In genomic region chr12:33954931-33955565, GRCm38 (mm10) we compare ENCODE assay signal across 26 mouse cellular contexts. TPM values are rescaled to one million over a fixed set of nuclear protein-coding genes. Genes with fewer than 3 reads are reported as not detected.
DNase-seq lines count a peak whose midpoint lies in the region; ATAC-seq and TF ChIP-seq lines count a peak whose summit lies in the region.
"Had no signal": no experiment of that assay in that cellular context is flagged by ENCODE, and none has a peak within 500 bp of the region (broad histone marks: within the 10 kb centered on the region; RNA-seq: fewer than 3 reads in every experiment).

No protein-coding gene starts in this region.

- no peak overlapping the region for H3K27ac ChIP-seq in forebrain, embryonic 14.5 days (ENCODE audit: low read depth, low read length)
- no peak overlapping the region for H3K27ac ChIP-seq in forebrain, embryonic 10.5 days
- H3K27ac ChIP-seq in midbrain, embryonic 10.5 days (replicated peaks) = no peak overlapping the region
- no peak overlapping the region for H3K27ac ChIP-seq in midbrain, postnatal 0 days (ENCODE audit: low read depth, low read length)
- H3K27ac ChIP-seq in embryonic facial prominence, embryonic 12.5 days = no peak overlapping the region
- H3K27ac ChIP-seq in limb, embryonic 14.5 days (replicated peaks; ENCODE audit: low read depth, low read length) = no peak overlapping the region
- H3K27ac ChIP-seq: kidney, postnatal 0 days; liver, embryonic 15.5 days; neural tube, embryonic 12.5 days had no signal

- TF ChIP-seq POLR2A in limb, embryonic 14.5 days (IDR thresholded peaks at IDR 0.05; ENCODE audit: borderline replicate concordance, extremely low read depth, insufficient read depth, insufficient read length) = no peak

- no peaks in the 10 kb centered on the region for H3K9me3 ChIP-seq in forebrain, embryonic 14.5 days (replicated peaks; ENCODE audit: control insufficient read depth, low read length)
- no peaks in the 10 kb centered on the region for H3K9me3 ChIP-seq in forebrain, embryonic 10.5 days
- no peaks in the 10 kb centered on the region for H3K9me3 ChIP-seq in midbrain, embryonic 10.5 days (replicated peaks)
- H3K9me3 ChIP-seq in midbrain, postnatal 0 days (ENCODE audit: low read length) = no peaks in the 10 kb centered on the region
- no peaks in the 10 kb centered on the region for H3K9me3 ChIP-seq in embryonic facial prominence, embryonic 12.5 days
- H3K9me3 ChIP-seq in limb, embryonic 14.5 days (ENCODE audit: control insufficient read depth, low read length) = no peaks in the 10 kb centered on the region
- H3K9me3 ChIP-seq: liver, embryonic 15.5 days; neural tube, embryonic 12.5 days had no signal

- DNase-seq in forebrain, embryonic 14.5 days (ENCODE audit: low spot score) = peak; percentile 4
- DNase-seq in forebrain, embryonic 10.5 days (ENCODE audit: extremely low spot score, low spot score) = no peak
- peak; percentile 23 for DNase-seq in midbrain, embryonic 10.5 days (ENCODE audit: low spot score)
- DNase-seq in midbrain, postnatal 0 days (ENCODE audit: low spot score) = no peak
- no peak for DNase-seq in limb, embryonic 14.5 days (ENCODE audit: low spot score)
- DNase-seq in thymus, adult 18-20 months = no peak
- DNase-seq: cerebellum, adult 11-12 months; gastrocnemius, adult 2 months; left cerebral cortex, postnatal 4 days; right cerebral cortex, postnatal 14 days; spleen, adult 18-20 months; thymus, postnatal 36 days had no signal

- TF ChIP-seq CTCF in midbrain, postnatal 0 days (IDR thresholded peaks at IDR 0.05) = no peak

- peaks cover 70% of the 10 kb centered on the region for H3K27me3 ChIP-seq in forebrain, embryonic 14.5 days (replicated peaks; ENCODE audit: control insufficient read depth, insufficient read depth, low read length)
- peaks cover 81% of the 10 kb centered on the region for H3K27me3 ChIP-seq in forebrain, embryonic 10.5 days (ENCODE audit: poor library complexity, severe bottlenecking)
- peaks cover 75% of the 10 kb centered on the region for H3K27me3 ChIP-seq in midbrain, embryonic 10.5 days (ENCODE audit: low read depth, poor library complexity, severe bottlenecking)
- H3K27me3 ChIP-seq in midbrain, postnatal 0 days (ENCODE audit: insufficient read depth, low read length) = peaks cover 46% of the 10 kb centered on the region
- 0 out of 2 replicates have a peak, but pooled peaks cover 5% of the 10 kb centered on the region for H3K27me3 ChIP-seq in embryonic facial prominence, embryonic 12.5 days
- no peaks in the 10 kb centered on the region; the same call in 1 of the 2 replicates for H3K27me3 ChIP-seq in limb, embryonic 14.5 days (ENCODE audit: control insufficient read depth, insufficient read depth, low read length)

- no peak overlapping the region for H3K9ac ChIP-seq in forebrain, embryonic 14.5 days (ENCODE audit: low read length)
- no peak overlapping the region for H3K9ac ChIP-seq in midbrain, postnatal 0 days (replicated peaks; ENCODE audit: low read length, poor library complexity, severe bottlenecking)
- no peak overlapping the region; the same call in 1 of the 2 replicates for H3K9ac ChIP-seq in embryonic facial prominence, embryonic 12.5 days
- H3K9ac ChIP-seq in limb, embryonic 14.5 days (ENCODE audit: low read depth, low read length, severe bottlenecking) = no peak overlapping the region
- H3K9ac ChIP-seq: liver, embryonic 15.5 days; neural tube, embryonic 12.5 days had no signal

- H3K4me3 ChIP-seq in forebrain, embryonic 14.5 days (ENCODE audit: low read depth, low read length) = no peak overlapping the region
- H3K4me3 ChIP-seq in forebrain, embryonic 10.5 days = no peak overlapping the region
- no peak overlapping the region for H3K4me3 ChIP-seq in midbrain, embryonic 10.5 days
- H3K4me3 ChIP-seq in midbrain, postnatal 0 days (ENCODE audit: low read depth, low read length) = no peak overlapping the region
- H3K4me3 ChIP-seq in embryonic facial prominence, embryonic 12.5 days = peak overlapping the region; percentile 93; the same call in 1 of the 2 replicates
- no peak overlapping the region; the same call in 1 of the 2 replicates for H3K4me3 ChIP-seq in limb, embryonic 14.5 days (replicated peaks; ENCODE audit: low read length)
- H3K4me3 ChIP-seq: liver, embryonic 15.5 days had no signal

- no peaks in the 10 kb centered on the region for H3K36me3 ChIP-seq in forebrain, embryonic 14.5 days (ENCODE audit: control insufficient read depth, insufficient read depth, low read length)
- H3K36me3 ChIP-seq in forebrain, embryonic 10.5 days (replicated peaks) = no peaks in the 10 kb centered on the region
- no peaks in the 10 kb centered on the region for H3K36me3 ChIP-seq in midbrain, embryonic 10.5 days
- no peaks in the 10 kb centered on the region for H3K36me3 ChIP-seq in midbrain, postnatal 0 days (ENCODE audit: insufficient read depth, low read length)
- no peaks in the 10 kb centered on the region for H3K36me3 ChIP-seq in embryonic facial prominence, embryonic 12.5 days
- H3K36me3 ChIP-seq in limb, embryonic 14.5 days (ENCODE audit: control insufficient read depth, insufficient read depth, low read length) = peaks cover 4% of the 10 kb centered on the region; the same call in 1 of the 2 replicates
- H3K36me3 ChIP-seq: G1E; liver, embryonic 15.5 days; neural tube, embryonic 12.5 days had no signal

- no peak overlapping the region for H3K4me2 ChIP-seq in forebrain, embryonic 14.5 days (ENCODE audit: low read length)
- no peak overlapping the region for H3K4me2 ChIP-seq in midbrain, postnatal 0 days (ENCODE audit: low read depth, low read length, poor library complexity, severe bottlenecking)
- H3K4me2 ChIP-seq in embryonic facial prominence, embryonic 12.5 days (replicated peaks) = peak overlapping the region; percentile 63
- H3K4me2 ChIP-seq in limb, embryonic 14.5 days (replicated peaks; ENCODE audit: low read depth, low read length, severe bottlenecking) = peak overlapping the region; percentile 72; the same call in 1 of the 2 replicates
- H3K4me2 ChIP-seq: liver, embryonic 15.5 days had no signal

- peaks cover 5% of the 10 kb centered on the region; the same call in 1 of the 2 replicates for H3K4me1 ChIP-seq in forebrain, embryonic 14.5 days (ENCODE audit: control insufficient read depth, insufficient read depth, low read length)
- peaks cover 31% of the 10 kb centered on the region for H3K4me1 ChIP-seq in forebrain, embryonic 10.5 days
- H3K4me1 ChIP-seq in midbrain, embryonic 10.5 days = peaks cover 35% of the 10 kb centered on the region
- H3K4me1 ChIP-seq in midbrain, postnatal 0 days (ENCODE audit: insufficient read depth, low read length) = no peaks in the 10 kb centered on the region
- H3K4me1 ChIP-seq in embryonic facial prominence, embryonic 12.5 days = peaks cover 4% of the 10 kb centered on the region; the same call in 1 of the 2 replicates
- H3K4me1 ChIP-seq in limb, embryonic 14.5 days (ENCODE audit: control insufficient read depth, insufficient read depth, low read length) = peaks cover 4% of the 10 kb centered on the region; the same call in 1 of the 2 replicates

- WGBS in forebrain, embryonic 14.5 days = 6% methylated on average over 8 of the region's 8 CpGs
- WGBS in forebrain, embryonic 10.5 days = 8% methylated on average over 8 of the region's 8 CpGs
- WGBS in midbrain, embryonic 10.5 days = 4% methylated on average over 8 of the region's 8 CpGs
- 13% methylated on average over 8 of the region's 8 CpGs for WGBS in midbrain, postnatal 0 days
- 18% methylated on average over 8 of the region's 8 CpGs for WGBS in embryonic facial prominence, embryonic 12.5 days
- WGBS in limb, embryonic 14.5 days = 32% methylated on average over 8 of the region's 8 CpGs

- no peak for ATAC-seq in forebrain, embryonic 14.5 days
- no peak for ATAC-seq in midbrain, postnatal 0 days (ENCODE audit: low FRiP score)
- ATAC-seq in embryonic facial prominence, embryonic 12.5 days (ENCODE audit: insufficient number of reproducible peaks, insufficient read depth, low FRiP score, low TSS enrichment) = no peak
- no peak for ATAC-seq in limb, embryonic 14.5 days (ENCODE audit: low FRiP score, low read depth)

RNA-seq across cellular contexts. Expression of gene Twist1, which starts 2.4 kb away (rescaled TPM):
- polyA plus RNA-seq in forebrain, embryonic 14.5 days (2014; fragmentation: Nextera tagmentation; extraction: Ambion mirVana) = 0.69 and 0.96 TPM in 2 replicates
- 9.1 and 12.1 TPM in 2 replicates for polyA plus RNA-seq in forebrain, embryonic 10.5 days (2016; fragmentation: Nextera tagmentation; extraction: Ambion mirVana)
- polyA plus RNA-seq in midbrain, embryonic 10.5 days (2016; fragmentation: Nextera tagmentation; extraction: Ambion mirVana) = 7.6 and 8.5 TPM in 2 replicates
- 2.7 and 3.5 TPM in 2 replicates for total RNA-seq in midbrain, postnatal 0 days (2014; rRNA removed)
- polyA plus RNA-seq in midbrain, postnatal 0 days (2015; fragmentation: Nextera tagmentation; extraction: Ambion mirVana) = 1.00 and 1.2 TPM in 2 replicates
- polyA plus RNA-seq in embryonic facial prominence, embryonic 12.5 days (2016; fragmentation: Nextera tagmentation; extraction: Ambion mirVana) = 79.1 and 85.3 TPM in 2 replicates
- 259 and 340 TPM in 2 replicates for polyA plus RNA-seq in limb, embryonic 14.5 days (2012; rRNA removed)
- 69.7 and 82.4 TPM in 2 replicates for polyA plus RNA-seq in limb, embryonic 14.5 days (2014; fragmentation: Nextera tagmentation; extraction: Ambion mirVana)
- total RNA-seq: G1E; megakaryocyte, adult 5-6 weeks; monocyte, adult 5-6 weeks had no signal
- polyA plus RNA-seq: G1E had no signal

RNA-seq across cellular contexts. Expression of gene Ferd3l, which starts 26.8 kb away (rescaled TPM):
- not detected in 2 replicates for polyA plus RNA-seq in forebrain, embryonic 14.5 days (2014; fragmentation: Nextera tagmentation; extraction: Ambion mirVana)
- 0.30 and 0.55 TPM in 2 replicates for polyA plus RNA-seq in forebrain, embryonic 10.5 days (2016; fragmentation: Nextera tagmentation; extraction: Ambion mirVana)
- polyA plus RNA-seq in midbrain, embryonic 10.5 days (2016; fragmentation: Nextera tagmentation; extraction: Ambion mirVana) = 4.3 and 5.5 TPM in 2 replicates
- total RNA-seq in midbrain, postnatal 0 days (2014; rRNA removed) = 0.71 and 1.5 TPM in 2 replicates
- 0.26 and 0.53 TPM in 2 replicates for polyA plus RNA-seq in midbrain, postnatal 0 days (2015; fragmentation: Nextera tagmentation; extraction: Ambion mirVana)
- polyA plus RNA-seq in embryonic facial prominence, embryonic 12.5 days (2016; fragmentation: Nextera tagmentation; extraction: Ambion mirVana) = 0.19 TPM in 1 of 2 replicates, not detected in the other
- not detected in 2 replicates for polyA plus RNA-seq in limb, embryonic 14.5 days (2012; rRNA removed)
- polyA plus RNA-seq in limb, embryonic 14.5 days (2014; fragmentation: Nextera tagmentation; extraction: Ambion mirVana) = not detected in 2 replicates
- total RNA-seq: adrenal gland, postnatal 25 days; gastrocnemius, adult 2 months; granulocyte monocyte progenitor cell, adult 5-6 weeks; heart, postnatal 25 days; layer of hippocampus, postnatal 25 days; left cerebral cortex, postnatal 4 days; megakaryocyte, adult 5-6 weeks; monocyte, adult 5-6 weeks had no signal
- polyA plus RNA-seq: embryonic facial prominence, embryonic 11.5 days; G1E; heart, embryonic 11.5 days; kidney, postnatal 0 days; liver, embryonic 15.5 days; lung, embryonic 16.5 days had no signal

Comparison
In these comparisons a context has a peak if more than half of its experiments do, and no peak if none do; other contexts are left out.
1. DNase-seq: peak in forebrain, embryonic 14.5 days (single experiment) and midbrain, embryonic 10.5 days (single experiment); none in forebrain, embryonic 10.5 days (single experiment), midbrain, postnatal 0 days (single experiment), limb, embryonic 14.5 days (single experiment) and thymus, adult 18-20 months (0 of 2).
2. H3K4me2 ChIP-seq: peak in embryonic facial prominence, embryonic 12.5 days (single experiment) and limb, embryonic 14.5 days (single experiment); none in forebrain, embryonic 14.5 days (single experiment) and midbrain, postnatal 0 days (single experiment).